Mouse (Mus musculus) cerebellum, adult (tissue): ENCODE measurements around the gene Bpifb4.
A peak's percentile ranks its signal among the peaks of the same experiment; 100 is the strongest.

Experiments used
- ATAC-seq: cut with Nextera tagmentation; 2 replicates; pipeline ENCODE4 v1.9.2; 2017; ENCODE audit warnings: mild to moderate bottlenecking, moderate library complexity, mixed read lengths; ENCODE audit not compliant: insufficient number of reproducible peaks, low FRiP score, low TSS enrichment

Bpifb4 gene

GRCm38 (mm10) chr2:153937843-153938242 is at the start of gene Bpifb4:
Gene Bpifb4, plus strand, starts transcription at chr2:153938212.
- no peak for ATAC-seq

- peak; percentile 31; the same call in 1 of the 2 replicates for ATAC-seq
Observed at GRCm38 (mm10) chr2:153899111-153899510, 38.9 kb upstream of the Bpifb4 start.

- no peak for ATAC-seq
Observed at GRCm38 (mm10) chr2:153900088-153900487, 37.9 kb upstream of the Bpifb4 start, which contains the start of gene Bpifb6. Gene Bpifb6, plus strand, starts transcription at chr2:153900388.

- peak; percentile 60 for ATAC-seq
Observed at GRCm38 (mm10) chr2:153902726-153903125, 35.3 kb upstream of the Bpifb4 start.

GRCm38 (mm10) chr2:153906626-153907025 is 31.4 kb upstream of the Bpifb4 start:
- no peak for ATAC-seq

- ATAC-seq: no peak
Observed at GRCm38 (mm10) chr2:153914151-153914550, 23.9 kb upstream of the Bpifb4 start.

GRCm38 (mm10) chr2:153917930-153918329 is 20.1 kb upstream of the Bpifb4 start, which contains the start of gene Bpifb3:
Gene Bpifb3, plus strand, starts transcription at chr2:153918230.
- no peak for ATAC-seq

- no peak for ATAC-seq
Observed at GRCm38 (mm10) chr2:153921246-153921645, 16.8 kb upstream of the Bpifb4 start.

- 0 out of 2 replicates have a peak, but pooled peaks have one; percentile 45 for ATAC-seq
Observed at GRCm38 (mm10) chr2:153929871-153930413, 8.1 kb upstream of the Bpifb4 start.

GRCm38 (mm10) chr2:153931125-153931524 is 6.9 kb upstream of the Bpifb4 start:
- no peak for ATAC-seq

- ATAC-seq: no peak
Observed at GRCm38 (mm10) chr2:153933311-153933710, 4.7 kb upstream of the Bpifb4 start.

GRCm38 (mm10) chr2:153935348-153935747 is 2.7 kb upstream of the Bpifb4 start:
- no peak for ATAC-seq

- ATAC-seq: peak; percentile 38; the same call in 1 of the 2 replicates
Observed at GRCm38 (mm10) chr2:153943537-153943936, 5.5 kb downstream of the Bpifb4 start.

- no peak for ATAC-seq
Observed at GRCm38 (mm10) chr2:153944567-153944966, 6.6 kb downstream of the Bpifb4 start.

- ATAC-seq: no peak
Observed at GRCm38 (mm10) chr2:153952897-153953296, 14.9 kb downstream of the Bpifb4 start.

GRCm38 (mm10) chr2:153953836-153954235 is 15.8 kb downstream of the Bpifb4 start:
- ATAC-seq: no peak

- peak; percentile 82 for ATAC-seq
Observed at GRCm38 (mm10) chr2:153962821-153963331, 24.9 kb downstream of the Bpifb4 start.

- peak; percentile 83 for ATAC-seq
Observed at GRCm38 (mm10) chr2:153963334-153963733, 25.3 kb downstream of the Bpifb4 start.

- no peak for ATAC-seq
Observed at GRCm38 (mm10) chr2:153970221-153970620, 32.2 kb downstream of the Bpifb4 start.

- no peak for ATAC-seq
Observed at GRCm38 (mm10) chr2:153974582-153974981, 36.6 kb downstream of the Bpifb4 start, which contains the start of gene Bpifa6. Gene Bpifa6, plus strand, starts transcription at chr2:153974945.

GRCm38 (mm10) chr2:153995770-153996169 is 57.8 kb downstream of the Bpifb4 start:
- ATAC-seq: peak; percentile 49; the same call in 1 of the 2 replicates

- no peak for ATAC-seq
Observed at GRCm38 (mm10) chr2:154000501-154000900, 62.5 kb downstream of the Bpifb4 start.
